Mouse (Mus musculus): ENCODE measurements at regions not wholly inside any gene's neighbourhood (a gene's known extent, or its start where the extent isn't known, plus 50 kb on each side); places are given as distances from the start of the nearest gene placed in this dataset.

DNA sequence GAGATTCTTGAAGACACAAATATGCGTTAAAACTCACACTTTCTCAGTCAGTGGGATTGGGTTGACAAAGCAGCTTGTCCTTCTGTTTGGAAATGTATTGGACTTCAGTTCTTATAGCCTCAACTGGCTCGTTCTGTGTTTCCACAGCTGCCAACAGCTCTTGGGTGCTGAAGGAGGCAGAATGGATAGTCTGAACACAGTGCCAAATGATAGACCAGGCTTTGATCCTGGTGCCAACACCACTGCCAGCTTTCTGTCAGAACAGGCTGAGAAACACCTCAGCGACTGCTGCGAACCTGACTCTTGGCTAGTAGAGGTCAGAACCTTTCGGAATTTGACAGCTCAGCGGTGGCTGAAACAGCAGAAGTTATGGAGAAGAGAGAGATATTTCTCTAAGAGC lies 215.9 kb upstream of the Thsd7b start:
- TF ChIP-seq POLR2A (IDR thresholded peaks at IDR 0.05; ENCODE audit: control insufficient read depth, low read depth, low read length) (no peak), CTCF (IDR thresholded peaks at IDR 0.05; ENCODE audit: control insufficient read depth, insufficient read depth, insufficient replicate concordance, low read depth, low read length) (no peak)
